Mouse (Mus musculus) liver, adult 2 months (tissue): ENCODE results near the gene Arrdc5.

Source experiments
- CTCF ChIP-seq: fragments of 200-500 bp; IDR thresholded peaks from 2 replicates; pipeline ENCODE4 v1.5.1; 2011; ENCODE audit warnings: low read depth, low read length, control low read depth
- POLR2A ChIP-seq: fragments of 200-500 bp; IDR thresholded peaks from 2 replicates; pipeline ENCODE4 v1.6.1; 2011; ENCODE audit warnings: low read length, control low read depth; ENCODE audit not compliant: insufficient read depth; ENCODE audit errors: extremely low read depth

DNA sequence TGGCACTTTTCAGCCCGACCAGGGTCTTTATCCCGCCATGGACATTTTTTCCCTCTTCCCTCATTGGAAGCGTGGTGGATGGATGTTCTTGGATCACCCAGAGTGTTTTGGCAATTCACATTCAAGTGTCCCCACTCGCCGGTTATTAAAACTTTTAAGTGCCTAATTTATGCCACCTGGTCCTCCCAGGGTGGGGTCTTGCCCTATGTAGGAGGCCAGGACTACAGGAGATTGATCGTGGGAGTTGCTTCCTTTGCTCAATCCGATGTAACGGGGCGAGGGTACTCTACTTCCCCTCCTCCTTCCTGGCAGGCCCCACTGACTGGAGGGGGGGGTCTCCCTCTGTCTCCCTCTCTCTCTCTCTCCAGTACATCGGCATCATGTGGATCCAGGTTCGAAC, 4.6 kb upstream of the Arrdc5 start:
- TF ChIP-seq CTCF (no peak), POLR2A (no peak)
